Mouse (Mus musculus) left cerebral cortex, postnatal 36 days (tissue): ENCODE measurements around the gene Olfr544. TPM values are rescaled to one million over a fixed set of nuclear protein-coding genes. Genes with fewer than 3 reads are reported as not detected.
A peak's percentile ranks its signal among the peaks of the same experiment; 100 is the strongest.

Experiments
- DNase-seq, 2 experiments: peaks; one replicate each; pipeline ENCODE4 v3.0.0; 2021 to 2022; ENCODE audit warnings: low spot score in 2 of 2, mixed read lengths in 1 of 2
- intact Hi-C: fragments of 180-260 bp; cut with DNase I; formaldehyde crosslinking; loops from one replicate; pipeline ENCODE4 v1.15.1; 2025
- total RNA-seq, 2 experiments: library from RNA; stranded (reverse); gene quantifications; 2 replicates each; pipeline ENCODE4 v1.2.3; 2021

The Olfr544 gene
- total RNA-seq, 2 experiments from 2014 or later, result not detected

- intact Hi-C loops, result no loop called here
- DNase-seq, result no peak
Observed at GRCm38 (mm10) chr7:102479368-102480078, 8.6 kb downstream of the Olfr544 start.

GRCm38 (mm10) chr7:102478926-102479325, 9.2 kb downstream of the Olfr544 start:
- intact Hi-C loops, result no loop called here
- DNase-seq, result no peak

GRCm38 (mm10) chr7:102478425-102478824, 9.7 kb downstream of the Olfr544 start:
- intact Hi-C loops, result no loop called here
- no peak for DNase-seq

- intact Hi-C loops, result no loop called here
- no peak for DNase-seq
Observed at GRCm38 (mm10) chr7:102477377-102477776, 10.7 kb downstream of the Olfr544 start.

GRCm38 (mm10) chr7:102476601-102477000, 11.5 kb downstream of the Olfr544 start:
- no peak for DNase-seq
- intact Hi-C loops, result no loop called here

- intact Hi-C loops, result no loop called here
Observed at GRCm38 (mm10) chr7:102472675-102473074, 15.4 kb downstream of the Olfr544 start.

GRCm38 (mm10) chr7:102467566-102467965, 20.5 kb downstream of the Olfr544 start:
- no peak for DNase-seq
- intact Hi-C loops, result no loop called here

More at GRCm38 (mm10) chr7:102472675-102473074, 15.4 kb downstream of the Olfr544 start:
- no peak for DNase-seq

GRCm38 (mm10) chr7:102458618-102459380, 29.3 kb downstream of the Olfr544 start:
- no peak for DNase-seq
- intact Hi-C loops, result no loop called here

GRCm38 (mm10) chr7:102446438-102446837, 41.7 kb downstream of the Olfr544 start:
- intact Hi-C loops, result no loop called here
- no peak for DNase-seq

GRCm38 (mm10) chr7:102444301-102444700, 43.8 kb downstream of the Olfr544 start:
- DNase-seq, result no peak
- intact Hi-C loops, result no loop called here

GRCm38 (mm10) chr7:102442432-102442831, 45.7 kb downstream of the Olfr544 start:
- no peak for DNase-seq
- intact Hi-C loops, result no loop called here

GRCm38 (mm10) chr7:102441657-102442391, 46.3 kb downstream of the Olfr544 start, which contains the start of gene Rrm1:
Gene Rrm1, plus strand, starts transcription at chr7:102441695.
- peak; percentile 94 to 98 for DNase-seq
- intact Hi-C loops, result no loop called here

- DNase-seq, result no peak
- intact Hi-C loops, result no loop called here
Observed at GRCm38 (mm10) chr7:102440822-102441656, 47.1 kb downstream of the Olfr544 start.

- intact Hi-C loops, result no loop called here
- DNase-seq, result no peak
Observed at GRCm38 (mm10) chr7:102434344-102434743, 53.8 kb downstream of the Olfr544 start.

Other genes starting within 250 kb of the Olfr544 start
- 10 to 100 TPM; 25.5 to 31.0 TPM for gene Rhog, start 232.3 kb downstream of the Olfr544 start, total RNA-seq
- 10 to 100 TPM; 88.5 to 92.8 TPM for gene Stim1, start 220.5 kb downstream of the Olfr544 start, total RNA-seq
- 10 to 100 TPM; 10.8 to 13.0 TPM for gene Rrm1, start 46.6 kb downstream of the Olfr544 start, total RNA-seq
- not detected for gene Olfr543, start 6.6 kb downstream of the Olfr544 start, total RNA-seq
- not detected for gene Olfr545, start 11.3 kb upstream of the Olfr544 start, total RNA-seq
- gene Olfr547, start 46.4 kb upstream of the Olfr544 start, total RNA-seq, result not detected
- gene Olfr548-ps1, start 52.6 kb upstream of the Olfr544 start, total RNA-seq, result not detected
- not detected for gene Olfr549, start 61.6 kb upstream of the Olfr544 start, total RNA-seq
- 1 to 10 TPM; 2.0 to 4.3 TPM for gene Trim21, start 77.2 kb upstream of the Olfr544 start, total RNA-seq
- under 1 TPM; 0.42 to 0.50 TPM for gene Olfr550, start 83.1 kb upstream of the Olfr544 start, total RNA-seq
- not detected for gene Olfr551, start 103.6 kb upstream of the Olfr544 start, total RNA-seq
- under 1 TPM in 1 of 2 experiments, not detected in 1; 0.27 TPM for gene Olfr552, start 109.5 kb upstream of the Olfr544 start, total RNA-seq
- not detected for gene Olfr553, start 129.9 kb upstream of the Olfr544 start, total RNA-seq
- not detected for gene Olfr554, start 150.1 kb upstream of the Olfr544 start, total RNA-seq
- gene Olfr555, start 170.5 kb upstream of the Olfr544 start, total RNA-seq, result not detected
- not detected for gene Olfr556, start 176.6 kb upstream of the Olfr544 start, total RNA-seq
- 1 to 10 TPM; 5.5 to 6.7 TPM for gene Trim68, start 199.0 kb upstream of the Olfr544 start, total RNA-seq
- under 1 TPM in 1 of 2 experiments, not detected in 1; 0.25 TPM for gene Olfr557, start 207.6 kb upstream of the Olfr544 start, total RNA-seq
- under 1 TPM; 0.12 to 0.29 TPM for gene Olfr558, start 213.9 kb upstream of the Olfr544 start, total RNA-seq
- gene Olfr33, start 230.8 kb upstream of the Olfr544 start, total RNA-seq, result not detected
- gene Olfr559, start 239.2 kb upstream of the Olfr544 start, total RNA-seq, result not detected